8 mouse cellular contexts compared by ENCODE assay signal in the genomic region with DNA sequence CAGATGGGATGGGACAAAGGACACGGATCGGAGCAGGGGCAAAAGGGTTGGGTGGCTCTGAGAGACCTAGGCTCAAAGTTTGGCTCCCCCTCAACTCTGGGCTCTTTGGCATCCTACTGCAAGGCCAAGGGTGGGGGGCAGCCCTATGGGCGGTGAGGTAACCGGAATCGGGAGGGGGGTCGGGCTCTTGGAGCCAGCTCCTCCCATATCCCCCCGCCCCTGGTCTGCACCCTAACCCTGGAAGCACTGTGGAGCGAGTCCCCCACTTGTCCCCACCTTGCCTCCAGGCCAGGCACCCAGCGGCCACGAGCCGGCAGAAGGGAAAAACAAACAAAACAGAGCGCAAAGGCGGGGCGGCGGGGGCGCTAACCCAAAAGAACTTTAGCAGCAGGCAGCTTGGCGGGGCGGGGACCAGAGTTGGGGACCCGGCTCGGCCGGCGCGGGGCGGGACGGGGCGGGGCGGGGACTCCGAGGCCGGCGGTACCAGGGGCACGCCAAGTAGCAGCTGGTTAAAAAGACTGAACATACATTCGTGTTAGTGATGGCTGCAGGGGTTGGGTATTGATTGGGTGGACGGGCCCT. TPM values are rescaled to one million over a fixed set of nuclear protein-coding genes. Genes with fewer than 3 reads are reported as not detected.
DNase-seq lines count a peak whose midpoint lies in the region; ATAC-seq lines count a peak whose summit lies in the region.

No protein-coding gene starts in this region.

- H3K4me2 ChIP-seq in hindbrain, embryonic 13.5 days: peak overlapping the region; percentile 59
- H3K4me2 ChIP-seq in limb, embryonic 15.5 days: peak overlapping the region; percentile 92

- peak overlapping the region; percentile 68 for H3K9ac ChIP-seq in hindbrain, embryonic 13.5 days
- peak overlapping the region; percentile 23; the same call in 1 of the 2 replicates for H3K9ac ChIP-seq in limb, embryonic 15.5 days

- H3K27me3 ChIP-seq in hindbrain, embryonic 13.5 days: peaks cover 50% of the 10 kb centered on the region
- H3K27me3 ChIP-seq in limb, embryonic 15.5 days: peaks cover 83% of the 10 kb centered on the region

- ATAC-seq in hindbrain, embryonic 13.5 days (ENCODE audit: low FRiP score): peak; percentile 37
- ATAC-seq in limb, embryonic 15.5 days (ENCODE audit: insufficient number of reproducible peaks, low FRiP score, low TSS enrichment, low read depth): no peak

- DNase-seq in kidney, adult 18-20 months: peak; percentile 55
- no peak for DNase-seq in kidney, adult 11 months
- peak; percentile 64 for DNase-seq in embryo, embryonic 11 days
- DNase-seq in neural tube, embryonic 10.5 days (ENCODE audit: extremely low spot score, low spot score): peak; percentile 57
- no peak for DNase-seq in right cerebral cortex, postnatal 14 days
- no peak for DNase-seq in cerebellum, adult 8-10 months

- H3K36me3 ChIP-seq in hindbrain, embryonic 13.5 days: peaks cover 28% of the 10 kb centered on the region
- no peaks in the 10 kb centered on the region for H3K36me3 ChIP-seq in limb, embryonic 15.5 days

- under 1% methylated on average over 33 of the region's 33 CpGs for WGBS in hindbrain, embryonic 13.5 days
- WGBS in limb, embryonic 15.5 days: 2% methylated on average over 33 of the region's 33 CpGs

- peaks cover 43% of the 10 kb centered on the region for H3K4me1 ChIP-seq in hindbrain, embryonic 13.5 days (replicated peaks)
- peaks cover 25% of the 10 kb centered on the region for H3K4me1 ChIP-seq in limb, embryonic 15.5 days

- H3K4me3 ChIP-seq in hindbrain, embryonic 13.5 days: peak overlapping the region; percentile 34
- peak overlapping the region; percentile 44 for H3K4me3 ChIP-seq in limb, embryonic 15.5 days

- no peak overlapping the region; the same call in 1 of the 2 replicates for H3K27ac ChIP-seq in hindbrain, embryonic 13.5 days
- no peak overlapping the region for H3K27ac ChIP-seq in limb, embryonic 15.5 days

- H3K9me3 ChIP-seq in hindbrain, embryonic 13.5 days: no peaks in the 10 kb centered on the region
- H3K9me3 ChIP-seq in limb, embryonic 15.5 days: no peaks in the 10 kb centered on the region

RNA-seq across cellular contexts. Expression of a gene that starts 16.9 kb away (rescaled TPM):
- not detected in 2 replicates for polyA plus RNA-seq in hindbrain, embryonic 13.5 days (2015; fragmentation: Nextera tagmentation; extraction: Ambion mirVana)
- polyA plus RNA-seq in limb, embryonic 15.5 days (2015; fragmentation: Nextera tagmentation; extraction: Ambion mirVana): not detected in 2 replicates

RNA-seq across cellular contexts. Expression of a gene that starts 26.5 kb away (rescaled TPM):
- polyA plus RNA-seq in hindbrain, embryonic 13.5 days (2015; fragmentation: Nextera tagmentation; extraction: Ambion mirVana): 2.4 and 3.1 TPM in 2 replicates
- polyA plus RNA-seq in limb, embryonic 15.5 days (2015; fragmentation: Nextera tagmentation; extraction: Ambion mirVana): 1.8 and 2.0 TPM in 2 replicates

RNA-seq across cellular contexts. Expression of a gene that starts 32.3 kb away (rescaled TPM):
- polyA plus RNA-seq in hindbrain, embryonic 13.5 days (2015; fragmentation: Nextera tagmentation; extraction: Ambion mirVana): 4.6 and 4.7 TPM in 2 replicates
- polyA plus RNA-seq in limb, embryonic 15.5 days (2015; fragmentation: Nextera tagmentation; extraction: Ambion mirVana): 0.02 and 0.06 TPM in 2 replicates

RNA-seq across cellular contexts. Expression of a gene that starts 41.3 kb away (rescaled TPM):
- 20.4 and 21.8 TPM in 2 replicates for polyA plus RNA-seq in hindbrain, embryonic 13.5 days (2015; fragmentation: Nextera tagmentation; extraction: Ambion mirVana)
- polyA plus RNA-seq in limb, embryonic 15.5 days (2015; fragmentation: Nextera tagmentation; extraction: Ambion mirVana): 29.3 and 33.8 TPM in 2 replicates

Comparison
In these comparisons a context has a peak if more than half of its experiments do, and no peak if none do; other contexts are left out.
1. DNase-seq: peak in kidney, adult 18-20 months (single experiment), embryo, embryonic 11 days (single experiment) and neural tube, embryonic 10.5 days (single experiment); none in kidney, adult 11 months (single experiment), right cerebral cortex, postnatal 14 days (single experiment) and cerebellum, adult 8-10 months (single experiment).